Mouse (Mus musculus) liver, embryonic 14.5 days (tissue): ENCODE measurements around the gene Bcl9l. TPM values are rescaled to one million over a fixed set of nuclear protein-coding genes. Genes with fewer than 3 reads are reported as not detected.

Source experiments
- ATAC-seq: fragments of 200-750 bp; cut with Nextera tagmentation; 2 replicates; pipeline ENCODE4 v1.8.0; 2017; ENCODE audit warnings: moderate number of reproducible peaks, mild to moderate bottlenecking, moderate library complexity; ENCODE audit not compliant: insufficient read depth
- DNase-seq, 3 experiments: peaks; one replicate each; pipeline ENCODE4 v3.0.0-alpha.2; 2012 to 2013; ENCODE audit warnings: low read depth in 3 of 3, low spot score in 3 of 3
- H3K27ac ChIP-seq: fragments of 300-500 bp; sonication (generic); 2 replicates; pipeline ENCODE4 v1.5.1; 2014; ENCODE audit warnings: moderate library complexity, mild to moderate bottlenecking, control low read depth, inconsistent platforms
- H3K27me3 ChIP-seq: fragments of 300-500 bp; sonication (generic); 2 replicates; pipeline ENCODE4 v1.6.1; 2014; ENCODE audit warnings: mild to moderate bottlenecking, low read length, moderate library complexity; ENCODE audit not compliant: control insufficient read depth, insufficient read depth
- H3K36me3 ChIP-seq: fragments of 300-500 bp; sonication (generic); replicated peaks from 2 replicates; pipeline ENCODE4 v1.6.1; 2014; ENCODE audit warnings: low read depth; ENCODE audit not compliant: control insufficient read depth, insufficient read depth
- H3K4me1 ChIP-seq, 2 experiments: fragments of 200-500 bp in 1 of 2; fragments of 300-500 bp in 1 of 2; sonication (generic) in 1 of 2; replicated peaks; 2 replicates each; pipeline ENCODE4 v1.6.1; 2012 to 2014; ENCODE audit warnings: antibody characterized with exemption in 1 of 2, inconsistent platforms in 1 of 2, low read length in 1 of 2; ENCODE audit not compliant: control insufficient read depth in 2 of 2, insufficient read depth in 2 of 2
- H3K4me2 ChIP-seq: fragments of 300-500 bp; sonication (generic); 2 replicates; pipeline ENCODE4 v1.6.1; 2014; ENCODE audit warnings: low read depth, mild to moderate bottlenecking, control low read depth, moderate library complexity
- H3K4me3 ChIP-seq, 2 experiments: fragments of 200-500 bp in 1 of 2; fragments of 300-500 bp in 1 of 2; sonication (generic) in 1 of 2; 2 replicates each; pipeline ENCODE4 v1.5.1; 2012 to 2014; ENCODE audit warnings: low read depth in 2 of 2, low read length in 2 of 2, mild to moderate bottlenecking in 2 of 2, control low read depth in 1 of 2, inconsistent platforms in 1 of 2, moderate library complexity in 1 of 2; ENCODE audit not compliant: insufficient read depth in 1 of 2
- H3K9ac ChIP-seq: fragments of 300-500 bp; sonication (generic); replicated peaks from 2 replicates; pipeline ENCODE4 v1.6.1; 2014; ENCODE audit warnings: mild to moderate bottlenecking, control low read depth, moderate library complexity
- H3K9me3 ChIP-seq: fragments of 300-500 bp; sonication (generic); 2 replicates; pipeline ENCODE4 v1.6.1; 2016; ENCODE audit warnings: low read length, mixed read lengths; ENCODE audit not compliant: control insufficient read depth
- CTCF ChIP-seq: IDR thresholded peaks from 2 replicates; pipeline ENCODE4 v1.5.1; 2016; ENCODE audit warnings: antibody characterized with exemption, low read depth, control low read depth
- EP300 ChIP-seq: IDR thresholded peaks from 2 replicates; pipeline ENCODE4 v1.6.1; 2016; ENCODE audit warnings: antibody characterized with exemption, low read depth
- WGBS: fragments of 180-500 bp; shearing (Covaris S2); extraction: QIAGEN DNeasy Blood & Tissue Kit; methylation state at CpG from one replicate; pipeline ENCODE4 v1.1.7; 2014; ENCODE audit not compliant: insufficient replicate concordance; 5-methylcytosine and 5-hydroxymethylcytosine counted together
- polyA plus RNA-seq, 2 experiments: library from polyadenylated mRNA; depleted of rRNA in 1 of 2; stranded (reverse) in 1 of 2; unstranded in 1 of 2; fragments of >200 nt; fragmentation: Nextera tagmentation in 1 of 2; extraction: Ambion mirVana in 1 of 2; gene quantifications; 2 replicates each; pipeline versions ENCODE4 v1.2.1 to v1.2.3; 2012 to 2014

Bcl9l gene
- polyA plus RNA-seq, 2 experiments = 1.5 to 1.6 TPM

DNA sequence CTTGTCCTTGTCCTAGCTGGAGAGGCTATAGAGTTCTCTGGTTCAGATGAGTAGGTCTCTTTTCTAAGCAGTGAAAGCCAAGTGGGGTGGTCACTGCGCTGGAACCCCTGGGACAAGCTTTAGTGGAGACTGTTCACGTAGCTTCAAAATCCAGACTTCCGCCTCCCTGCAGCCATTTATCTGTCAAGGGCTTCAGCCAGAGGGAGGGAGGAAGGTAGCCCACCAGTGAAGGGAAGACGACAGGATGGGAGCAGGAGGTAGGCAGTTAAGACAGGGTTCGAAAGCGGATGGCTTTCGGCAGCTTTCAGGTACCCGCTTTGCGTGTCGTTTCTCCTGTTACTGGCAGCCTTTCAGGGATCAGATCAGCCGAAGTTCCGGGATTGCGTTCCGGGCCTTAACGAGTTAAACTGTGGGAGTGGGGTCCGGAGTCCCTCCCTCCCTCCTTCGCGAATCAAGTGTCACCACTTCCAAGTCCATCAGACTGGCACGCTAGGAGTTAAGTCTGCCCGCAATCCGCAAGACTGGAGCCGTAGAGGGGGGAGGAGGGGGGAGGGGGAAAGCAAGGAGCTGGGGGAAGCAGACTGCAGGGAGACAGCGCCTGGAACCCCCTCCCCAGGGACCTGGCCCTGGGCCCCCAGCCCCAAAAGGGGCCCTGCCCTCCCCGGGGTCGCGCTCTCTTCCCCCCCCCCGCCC is 4.2 kb upstream of the Bcl9l start:
- peaks cover 36% of the 10 kb centered on the region for H3K27me3 ChIP-seq
- H3K4me1 ChIP-seq = peaks cover 0 to 12% of the 10 kb centered on the region in 2 experiments; a peak in 2 of 4 replicates
- ATAC-seq (no peak), DNase-seq (no peak)
- no peak overlapping the region for H3K27ac ChIP-seq
- whole genome bisulfite sequencing = under 1% methylated on average over 27 of the region's 27 CpGs
- H3K36me3 ChIP-seq = no peaks in the 10 kb centered on the region
- TF ChIP-seq EP300 = no peak
- no peak for TF ChIP-seq CTCF
- peak overlapping the region; percentile 55 to 68 for H3K4me3 ChIP-seq
- peak overlapping the region; percentile 75 for H3K4me2 ChIP-seq
- no peaks in the 10 kb centered on the region for H3K9me3 ChIP-seq
- no peak overlapping the region for H3K9ac ChIP-seq

DNA sequence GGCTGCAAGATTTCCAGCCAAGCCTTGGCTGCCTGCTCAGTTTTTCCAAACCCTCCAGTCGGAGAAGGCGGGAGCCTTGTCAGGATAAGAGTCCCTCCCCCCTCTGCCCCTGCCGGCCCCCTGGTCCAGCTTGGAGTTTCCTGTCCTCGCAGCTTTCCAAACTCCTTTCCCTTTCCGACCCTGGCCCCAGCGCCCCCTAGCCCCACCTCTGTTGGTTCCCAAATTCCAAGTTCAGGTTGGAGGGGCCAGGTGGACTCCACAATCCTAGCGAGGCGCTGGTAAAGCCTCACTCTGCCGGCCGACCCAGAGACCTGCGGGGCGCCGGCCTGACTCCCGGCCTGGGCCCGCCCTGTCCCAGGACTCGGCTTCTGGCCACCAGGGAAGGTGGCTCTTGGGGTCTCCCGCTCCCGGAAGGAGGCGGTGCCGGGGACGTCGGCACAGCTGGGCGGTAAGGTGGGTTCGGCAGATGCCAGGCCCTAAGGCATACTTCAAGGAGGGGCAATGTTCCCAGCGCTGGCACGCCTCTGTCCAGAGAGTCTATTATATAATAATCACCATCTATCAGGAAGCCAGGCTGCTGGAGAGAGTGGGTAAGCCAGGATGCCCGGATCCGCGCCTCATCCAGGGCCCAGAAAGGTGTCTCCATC is 3.5 kb upstream of the Bcl9l start:
- no peaks in the 10 kb centered on the region for H3K9me3 ChIP-seq
- 0 out of 2 replicates have a peak, but pooled peaks have one; percentile 1 for ATAC-seq
- H3K4me2 ChIP-seq = peak overlapping the region; percentile 75
- no peaks in the 10 kb centered on the region for H3K36me3 ChIP-seq
- peaks cover 0 to 13% of the 10 kb centered on the region in 2 experiments; a peak in 3 of 4 replicates for H3K4me1 ChIP-seq
- H3K4me3 ChIP-seq = peak overlapping the region; percentile 51 to 55
- no peak for DNase-seq
- no peak overlapping the region for H3K27ac ChIP-seq
- peaks cover 42% of the 10 kb centered on the region for H3K27me3 ChIP-seq
- no peak overlapping the region; the same call in 1 of the 2 replicates for H3K9ac ChIP-seq
- no peak for TF ChIP-seq EP300
- no peak for TF ChIP-seq CTCF
- under 1% methylated on average over 29 of the region's 29 CpGs for WGBS

DNA sequence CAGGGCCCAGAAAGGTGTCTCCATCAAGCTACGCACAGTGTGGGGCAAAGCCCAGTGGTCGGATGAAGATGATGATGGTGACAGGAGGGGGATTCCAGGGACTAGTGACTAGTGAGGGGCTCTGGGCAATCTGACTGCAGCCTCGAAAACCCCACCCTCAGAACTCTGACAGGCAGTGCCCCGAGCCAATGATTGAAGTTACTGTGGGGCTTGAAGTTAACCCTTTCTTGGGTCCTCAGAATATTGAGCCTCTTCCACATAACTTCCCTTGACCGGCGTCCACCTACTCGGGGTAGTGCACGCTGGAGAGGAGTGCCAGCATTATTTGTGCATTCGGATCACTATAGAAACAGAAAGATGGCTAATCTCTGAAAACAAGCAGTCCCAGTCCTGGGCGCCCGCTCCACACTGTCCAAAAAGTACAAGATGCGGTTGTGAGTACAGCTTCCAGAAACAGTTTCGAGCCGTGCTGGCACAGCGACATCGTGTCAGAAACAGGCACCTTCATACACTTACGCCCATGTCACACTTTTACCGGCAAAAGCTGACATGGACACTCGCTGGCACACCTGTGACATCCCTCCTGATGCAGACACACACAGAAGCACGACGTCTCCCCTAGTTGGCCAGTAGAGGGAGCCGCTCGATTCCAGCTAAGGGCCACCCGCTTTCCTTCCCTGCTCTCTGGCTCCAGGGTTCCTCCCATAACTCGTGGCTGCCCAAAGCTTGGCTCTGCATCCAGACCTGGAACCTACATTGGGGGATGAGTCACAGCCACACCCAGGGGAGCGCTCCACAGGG is 2.8 kb upstream of the Bcl9l start:
- Histone ChIP-seq H3K36me3 (no peaks in the 10 kb centered on the region), H3K27ac (no peak overlapping the region), H3K4me1 (peaks cover 0 to 14% of the 10 kb centered on the region in 2 experiments; a peak in 3 of 4 replicates), H3K9me3 (no peaks in the 10 kb centered on the region), H3K4me3 (peak overlapping the region; percentile 51 to 55), H3K27me3 (peaks cover 42% of the 10 kb centered on the region), H3K9ac (no peak overlapping the region), H3K4me2 (peak overlapping the region; percentile 75)
- 2% methylated on average over 26 of the region's 26 CpGs for WGBS
- DNase-seq (peak; percentile 53 to 60 (median 59)), ATAC-seq (peak; percentile 59)
- TF ChIP-seq CTCF (peak; percentile 94), EP300 (no peak)

DNA sequence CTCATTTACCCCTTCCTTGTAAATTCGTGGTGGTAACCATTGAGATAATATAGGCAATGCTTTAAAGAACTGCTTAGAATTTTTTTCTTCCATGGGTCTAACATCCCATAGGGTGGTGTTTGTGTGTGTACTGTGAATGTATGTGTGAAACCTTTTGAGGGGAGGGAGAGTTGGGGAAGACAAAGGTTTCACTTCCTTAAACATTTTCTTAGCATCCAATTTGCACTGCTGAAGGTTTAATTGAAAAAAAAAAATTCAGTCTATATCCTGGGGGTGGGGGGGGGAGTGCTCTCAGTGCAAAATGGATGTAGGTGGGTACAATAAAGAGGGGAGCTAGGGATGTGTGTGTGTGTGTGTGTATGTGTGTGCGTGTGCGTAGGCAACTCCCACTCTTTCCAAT is 513 bp upstream of the Bcl9l start:
- H3K4me3 ChIP-seq = no peak overlapping the region
- DNase-seq (no peak), ATAC-seq (no peak)
- H3K9ac ChIP-seq = no peak overlapping the region
- H3K27me3 ChIP-seq = peaks cover 42% of the 10 kb centered on the region
- WGBS = 9% methylated on average over 3 of the region's 3 CpGs
- TF ChIP-seq EP300 (no peak), CTCF (no peak)
- no peaks in the 10 kb centered on the region for H3K9me3 ChIP-seq
- H3K36me3 ChIP-seq = no peaks in the 10 kb centered on the region
- H3K27ac ChIP-seq = no peak overlapping the region
- H3K4me2 ChIP-seq = peak overlapping the region; percentile 68
- H3K4me1 ChIP-seq = peaks cover 0 to 14% of the 10 kb centered on the region in 2 experiments; a peak in 3 of 4 replicates
